Mouse (Mus musculus): ENCODE results near the gene Slc24a3.

DNA sequence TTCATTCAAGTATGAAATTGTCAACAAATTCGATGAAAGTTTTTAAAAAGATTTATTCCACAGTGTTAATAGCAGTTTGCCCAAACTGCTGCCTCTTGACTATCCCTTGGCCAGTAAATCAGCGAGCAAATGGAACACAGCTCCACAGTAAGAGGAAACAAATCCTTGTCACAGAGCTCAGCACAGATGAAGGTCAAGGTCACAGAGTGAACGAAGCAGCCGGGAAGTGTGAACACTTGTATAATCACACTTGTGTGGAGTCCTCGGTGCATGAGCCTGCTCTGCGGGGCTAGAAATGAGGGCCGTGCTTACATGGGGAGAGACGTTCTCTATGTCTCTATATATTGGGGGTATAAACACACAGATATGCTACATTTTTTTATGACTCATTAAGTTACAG lies 397.0 kb downstream of the Slc24a3 start:
- TF ChIP-seq CTCF (IDR thresholded peaks at IDR 0.05; ENCODE audit: low read depth, low read length) (no peak), POLR2A (IDR thresholded peaks at IDR 0.05; ENCODE audit: extremely low read depth, insufficient read depth, low read length) (no peak)

Measured in liver, adult 2 months (tissue).